Mouse (Mus musculus): ENCODE measurements at regions not wholly inside any gene's neighbourhood (a gene's known extent, or its start where the extent isn't known, plus 50 kb on each side); places are given as distances from the start of the nearest gene placed in this dataset.

DNA sequence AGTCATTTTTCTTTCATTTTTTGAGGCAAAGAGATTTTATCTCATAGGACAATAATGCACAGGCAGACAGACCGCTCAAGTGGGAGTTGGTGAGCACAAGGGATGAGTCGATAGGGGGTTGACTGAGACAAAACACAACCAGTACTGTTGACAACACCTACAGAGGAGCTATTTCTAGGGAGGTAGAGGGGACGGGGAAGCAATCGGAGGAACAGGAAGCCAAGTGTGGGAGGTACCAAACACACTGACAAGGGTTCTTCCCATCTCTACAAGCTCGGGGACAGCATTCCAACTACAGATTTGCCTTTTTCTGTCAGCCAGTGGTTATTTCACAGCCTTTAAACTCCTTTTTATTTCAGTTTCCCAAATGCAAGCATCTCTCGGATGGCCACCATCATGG, 83.3 kb upstream of the AI593442 start:
- no peak for TF ChIP-seq CTCF (IDR thresholded peaks at IDR 0.05; ENCODE audit: low read depth)
- TF ChIP-seq EP300 (IDR thresholded peaks at IDR 0.05; ENCODE audit: low read depth), result no peak
- Histone ChIP-seq H3K9me3 (ENCODE audit: low read length) (no peaks in the 10 kb centered on the region), H3K9ac (replicated peaks) (no peak overlapping the region), H3K27me3 (ENCODE audit: insufficient read depth, low read length) (no peaks in the 10 kb centered on the region), H3K4me2 (ENCODE audit: low read depth, low read length) (no peak overlapping the region), H3K4me1 (ENCODE audit: insufficient read depth) (no peaks in the 10 kb centered on the region), H3K27ac (ENCODE audit: low read depth) (no peak overlapping the region), H3K36me3 (replicated peaks; ENCODE audit: insufficient read depth, low read length) (no peaks in the 10 kb centered on the region), H3K4me3 (ENCODE audit: low read depth, low read length) (no peak overlapping the region)
- DNase-seq, result no peak
- whole genome bisulfite sequencing (ENCODE audit: insufficient replicate concordance), result 56% methylated on average over 6 of the region's 6 CpGs
- ATAC-seq, result no peak

DNA sequence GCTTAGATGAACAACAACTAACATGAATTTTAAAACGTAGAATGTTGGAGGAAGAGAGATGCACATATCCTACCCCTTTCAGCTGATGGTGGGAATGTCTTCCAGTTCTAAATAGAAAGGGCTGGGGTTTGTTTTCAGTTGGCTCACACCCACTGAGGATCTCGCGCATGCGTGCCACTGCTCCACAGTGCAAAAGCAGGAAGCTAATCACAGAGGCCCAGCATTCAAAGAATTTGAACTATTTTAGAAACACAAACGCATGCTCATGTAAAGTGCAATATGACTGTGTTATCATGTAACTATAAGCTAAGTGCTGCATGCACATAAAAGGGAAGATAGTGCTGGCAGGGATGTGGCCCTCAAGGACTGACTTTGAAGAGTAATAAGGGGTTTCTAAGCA, 81.7 kb upstream of the AI593442 start:
- Histone ChIP-seq H3K27me3 (ENCODE audit: insufficient read depth, low read length) (no peaks in the 10 kb centered on the region), H3K4me3 (ENCODE audit: low read depth, low read length) (no peak overlapping the region), H3K4me2 (ENCODE audit: low read depth, low read length) (no peak overlapping the region), H3K4me1 (ENCODE audit: insufficient read depth) (no peaks in the 10 kb centered on the region), H3K9me3 (ENCODE audit: low read length) (no peaks in the 10 kb centered on the region), H3K27ac (ENCODE audit: low read depth) (no peak overlapping the region), H3K9ac (replicated peaks) (no peak overlapping the region), H3K36me3 (replicated peaks; ENCODE audit: insufficient read depth, low read length) (no peaks in the 10 kb centered on the region)
- DNase-seq (no peak), ATAC-seq (no peak)
- TF ChIP-seq CTCF (IDR thresholded peaks at IDR 0.05; ENCODE audit: low read depth), result no peak
- no peak for TF ChIP-seq EP300 (IDR thresholded peaks at IDR 0.05; ENCODE audit: low read depth)
- 71% methylated on average over 5 of the region's 5 CpGs for WGBS (ENCODE audit: insufficient replicate concordance)

- no peak overlapping the region for H3K4me3 ChIP-seq (ENCODE audit: low read depth, low read length)
- H3K4me1 ChIP-seq (ENCODE audit: insufficient read depth), result no peaks in the 10 kb centered on the region
- no peaks in the 10 kb centered on the region for H3K27me3 ChIP-seq (ENCODE audit: insufficient read depth, low read length)
- no peak for TF ChIP-seq EP300 (IDR thresholded peaks at IDR 0.05; ENCODE audit: low read depth)
- TF ChIP-seq CTCF (IDR thresholded peaks at IDR 0.05; ENCODE audit: low read depth), result no peak
- H3K9ac ChIP-seq (replicated peaks), result no peak overlapping the region
- no peak overlapping the region for H3K27ac ChIP-seq (ENCODE audit: low read depth)
- DNase-seq, result no peak
- 80% methylated on average over 3 of the region's 3 CpGs for WGBS (ENCODE audit: insufficient replicate concordance)
- H3K36me3 ChIP-seq (replicated peaks; ENCODE audit: insufficient read depth, low read length), result no peaks in the 10 kb centered on the region
- no peaks in the 10 kb centered on the region for H3K9me3 ChIP-seq (ENCODE audit: low read length)
- no peak for ATAC-seq
- no peak overlapping the region for H3K4me2 ChIP-seq (ENCODE audit: low read depth, low read length)
Observed at GRCm38 (mm10) chr9:52748366-52748765, 68.8 kb upstream of the AI593442 start.

GRCm38 (mm10) chr9:52738560-52739100, 59.0 kb upstream of the AI593442 start:
- DNase-seq, result no peak
- WGBS (ENCODE audit: insufficient replicate concordance), result 60% methylated on average over 5 of the region's 5 CpGs
- no peak overlapping the region for H3K4me3 ChIP-seq (ENCODE audit: low read depth, low read length)
- TF ChIP-seq CTCF (IDR thresholded peaks at IDR 0.05; ENCODE audit: low read depth) (no peak), EP300 (IDR thresholded peaks at IDR 0.05; ENCODE audit: low read depth) (no peak)
- no peak overlapping the region for H3K4me2 ChIP-seq (ENCODE audit: low read depth, low read length)
- H3K9me3 ChIP-seq (ENCODE audit: low read length), result no peaks in the 10 kb centered on the region
- H3K9ac ChIP-seq (replicated peaks), result no peak overlapping the region
- H3K27me3 ChIP-seq (ENCODE audit: insufficient read depth, low read length), result no peaks in the 10 kb centered on the region
- no peaks in the 10 kb centered on the region for H3K36me3 ChIP-seq (replicated peaks; ENCODE audit: insufficient read depth, low read length)
- ATAC-seq, result no peak
- H3K4me1 ChIP-seq (ENCODE audit: insufficient read depth), result no peaks in the 10 kb centered on the region
- no peak overlapping the region for H3K27ac ChIP-seq (ENCODE audit: low read depth)
